Mouse (Mus musculus) right cerebral cortex, postnatal 36 days (tissue): ENCODE data around the gene Ssh2.

Experiments used
- DNase-seq, 2 experiments: peaks; one replicate each; pipeline ENCODE4 v3.0.0; 2022; ENCODE audit warnings: low spot score in 2 of 2, mixed read lengths in 1 of 2

Ssh2 gene

GRCm38 (mm10) chr11:77491502-77492291, 275.6 kb downstream of the Ssh2 start:
- peak; percentile 58 to 67 for DNase-seq

- DNase-seq, result peak; percentile 55 to 56
Measured at GRCm38 (mm10) chr11:77492311-77492871, 276.3 kb downstream of the Ssh2 start.

- peak; percentile 92 for DNase-seq
Measured at GRCm38 (mm10) chr11:77492911-77493332, 276.8 kb downstream of the Ssh2 start.

GRCm38 (mm10) chr11:77493512-77494343, 277.6 kb downstream of the Ssh2 start, which contains the start of gene Git1:
Git1 (plus strand) TSS chr11:77493562.
- peak; percentile 60 to 72 for DNase-seq

- DNase-seq, result no peak
Measured at GRCm38 (mm10) chr11:77494344-77494676, 278.2 kb downstream of the Ssh2 start.

GRCm38 (mm10) chr11:77494782-77495181, 278.7 kb downstream of the Ssh2 start:
- DNase-seq, result no peak

- DNase-seq, result no peak
Measured at GRCm38 (mm10) chr11:77495507-77495906, 279.4 kb downstream of the Ssh2 start.

- no peak for DNase-seq
Measured at GRCm38 (mm10) chr11:77497341-77497756, 281.3 kb downstream of the Ssh2 start.

GRCm38 (mm10) chr11:77497851-77498250, 281.8 kb downstream of the Ssh2 start:
- no peak for DNase-seq

GRCm38 (mm10) chr11:77498261-77499139, 282.4 kb downstream of the Ssh2 start:
- DNase-seq, result no peak

- no peak for DNase-seq
Measured at GRCm38 (mm10) chr11:77499354-77499753, 283.3 kb downstream of the Ssh2 start.

GRCm38 (mm10) chr11:77500361-77501325, 284.6 kb downstream of the Ssh2 start:
- no peak for DNase-seq

- DNase-seq, result peak in 1 of 2 experiments; percentile 65
Measured at GRCm38 (mm10) chr11:77501392-77501791, 285.3 kb downstream of the Ssh2 start.

GRCm38 (mm10) chr11:77501971-77502370, 285.9 kb downstream of the Ssh2 start:
- no peak for DNase-seq

- no peak for DNase-seq
Measured at GRCm38 (mm10) chr11:77502481-77502880, 286.4 kb downstream of the Ssh2 start.

GRCm38 (mm10) chr11:77503511-77503910, 287.4 kb downstream of the Ssh2 start:
- no peak for DNase-seq

GRCm38 (mm10) chr11:77504377-77504776, 288.3 kb downstream of the Ssh2 start:
- no peak for DNase-seq

GRCm38 (mm10) chr11:77505291-77505980, 289.3 kb downstream of the Ssh2 start:
- DNase-seq, result no peak

GRCm38 (mm10) chr11:77506273-77506672, 290.2 kb downstream of the Ssh2 start:
- no peak for DNase-seq

GRCm38 (mm10) chr11:77506941-77507340, 290.9 kb downstream of the Ssh2 start:
- DNase-seq, result no peak
